Mouse (Mus musculus): ENCODE measurements at regions not wholly inside any gene's neighbourhood (a gene's known extent, or its start where the extent isn't known, plus 50 kb on each side); places are given as distances from the start of the nearest gene placed in this dataset.
"Not testable (repeated sequence)": the region's sequence is repeated elsewhere in the genome, so short reads cannot be mapped to it uniquely, and the experiment has no call there.

GRCm38 (mm10) chr14:86599511-86599910 lies 541.5 kb downstream of the Diaph3 start:
- ATAC-seq, result no peak

- ATAC-seq, result no peak
Observed at GRCm38 (mm10) chr14:86588525-86588924, 552.5 kb downstream of the Diaph3 start.

- not testable (repeated sequence) for ATAC-seq
Observed at GRCm38 (mm10) chr14:86585959-86586358, 555.1 kb downstream of the Diaph3 start.

GRCm38 (mm10) chr14:86562728-86563127 lies 578.3 kb downstream of the Diaph3 start:
- no peak for ATAC-seq

- no peak for ATAC-seq
Observed at GRCm38 (mm10) chr14:86537992-86538391, 603.0 kb downstream of the Diaph3 start.

- ATAC-seq, result no peak
Observed at GRCm38 (mm10) chr14:86536341-86537027, 604.6 kb downstream of the Diaph3 start.

GRCm38 (mm10) chr14:86510408-86510807 lies 630.6 kb downstream of the Diaph3 start:
- no peak for ATAC-seq

- no peak for ATAC-seq
Observed at GRCm38 (mm10) chr14:86509686-86510085, 631.3 kb downstream of the Diaph3 start.

GRCm38 (mm10) chr14:86506286-86506685 lies 634.7 kb downstream of the Diaph3 start:
- ATAC-seq, result no peak

- ATAC-seq, result no peak
Observed at GRCm38 (mm10) chr14:86490826-86491225, 650.2 kb downstream of the Diaph3 start.

- ATAC-seq, result no peak
Observed at GRCm38 (mm10) chr14:86489872-86490631, 651.0 kb downstream of the Diaph3 start.

GRCm38 (mm10) chr14:86489044-86489816 lies 651.8 kb downstream of the Diaph3 start:
- ATAC-seq, result no peak

GRCm38 (mm10) chr14:86487285-86487897 lies 653.6 kb downstream of the Diaph3 start:
- no peak for ATAC-seq

GRCm38 (mm10) chr14:86484247-86484646 lies 656.8 kb downstream of the Diaph3 start:
- no peak for ATAC-seq

GRCm38 (mm10) chr14:86473604-86474003 lies 667.4 kb downstream of the Diaph3 start:
- no peak for ATAC-seq

GRCm38 (mm10) chr14:86470462-86470861 lies 670.6 kb downstream of the Diaph3 start:
- ATAC-seq, result no peak

- ATAC-seq, result no peak
Observed at GRCm38 (mm10) chr14:86467886-86468463, 673.1 kb downstream of the Diaph3 start.

GRCm38 (mm10) chr14:86463388-86463787 lies 677.6 kb downstream of the Diaph3 start:
- no peak for ATAC-seq

GRCm38 (mm10) chr14:86453142-86453541 lies 687.9 kb downstream of the Diaph3 start:
- no peak for ATAC-seq

- ATAC-seq, result no peak
Observed at GRCm38 (mm10) chr14:86450616-86451015, 690.4 kb downstream of the Diaph3 start.

GRCm38 (mm10) chr14:86445139-86445538 lies 695.9 kb downstream of the Diaph3 start:
- ATAC-seq, result no peak

All from inflammation-experienced regulatory T-cells, adult 6 months (primary cell).